Mouse (Mus musculus): Measurements from ENCODE around the gene Smg7.

DNA sequence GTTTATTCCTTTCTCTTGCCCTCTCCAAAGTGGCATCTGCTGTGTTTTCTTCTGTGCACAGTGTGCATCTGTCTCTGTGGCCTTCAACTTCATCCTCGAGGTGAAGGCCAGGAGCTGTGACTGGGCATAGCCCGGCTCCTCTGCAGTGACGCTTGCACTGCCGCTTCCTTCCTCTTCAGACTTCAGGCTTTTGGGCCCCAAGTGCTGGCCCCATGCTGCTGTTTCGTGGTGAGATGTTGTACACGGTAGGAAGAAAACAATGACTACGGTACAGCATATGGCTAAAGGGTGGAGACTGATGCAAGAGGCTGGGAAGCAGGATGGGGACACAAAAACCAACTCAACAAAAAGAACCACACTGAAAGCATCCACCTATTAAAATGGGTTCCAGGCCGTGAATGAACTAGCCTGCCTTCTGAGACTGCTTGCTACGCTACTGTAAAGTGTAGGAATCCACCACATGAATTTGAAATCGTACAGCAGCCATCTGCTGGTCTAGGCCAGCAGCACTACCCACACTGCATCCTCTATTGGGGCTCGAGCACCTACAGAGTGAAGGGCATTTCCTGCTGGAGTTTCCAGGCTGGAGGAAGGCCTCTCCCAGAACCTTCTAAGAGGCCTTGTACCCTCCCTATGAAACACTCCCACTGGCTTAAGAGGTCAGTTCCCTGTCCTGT is 64.3 kb downstream of the Smg7 start:
- TF ChIP-seq CTCF (IDR thresholded peaks at IDR 0.05; ENCODE audit: extremely low read depth, insufficient read depth, low read length) (no peak), POLR2A (IDR thresholded peaks at IDR 0.05; ENCODE audit: extremely low read depth, insufficient read depth, low read length) (no peak)

Measured in cortical plate, adult 2 months (tissue).